Mouse (Mus musculus) ES-E14 (cell line): ENCODE data around the gene Gm28374.

Experiments used
- CHD2 ChIP-seq: IDR thresholded peaks from 2 replicates; pipeline ENCODE4 v1.6.1; 2014; ENCODE audit warnings: mild to moderate bottlenecking, low read depth, low read length, inconsistent platforms
- MAFK ChIP-seq: IDR thresholded peaks from 2 replicates; pipeline ENCODE4 v1.6.1; 2014; ENCODE audit warnings: mild to moderate bottlenecking, low read depth, low read length, inconsistent platforms; ENCODE audit not compliant: insufficient read depth
- ZC3H11A ChIP-seq: IDR thresholded peaks from 2 replicates; pipeline ENCODE4 v1.6.1; 2012; ENCODE audit warnings: low read depth, mild to moderate bottlenecking, inconsistent platforms, low read length, borderline replicate concordance

DNA sequence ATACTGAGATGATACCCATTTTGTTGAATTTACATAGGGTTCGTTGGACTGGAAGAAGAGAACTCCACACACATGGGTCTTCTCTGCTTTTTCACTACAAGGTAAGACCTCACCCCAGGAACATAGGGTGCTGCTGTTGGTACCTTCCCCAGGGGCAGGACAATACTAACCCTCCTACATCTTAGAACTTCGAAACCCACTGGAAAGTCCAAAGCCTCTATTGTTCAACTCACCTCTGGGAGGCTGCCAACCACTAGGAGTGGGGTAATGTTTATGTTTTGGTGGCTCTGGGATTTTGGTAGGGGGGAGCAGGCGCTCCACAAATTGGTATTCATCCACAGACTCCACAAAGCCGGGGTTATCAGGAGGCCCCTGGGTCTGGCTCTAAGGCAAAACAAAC is 25.4 kb downstream of the Gm28374 start:
- TF ChIP-seq ZC3H11A (no peak), MAFK (no peak), CHD2 (no peak)
